Mouse (Mus musculus) hindbrain, postnatal 0 days (tissue): ENCODE measurements around the gene Fcamr. TPM values are rescaled to one million over a fixed set of nuclear protein-coding genes. Genes with fewer than 3 reads are reported as not detected.

Experiments used
- ATAC-seq: fragments of 200-750 bp; cut with Nextera tagmentation; 2 replicates; pipeline ENCODE4 v1.8.0; 2017; ENCODE audit warnings: mild to moderate bottlenecking, moderate TSS enrichment, moderate library complexity
- DNase-seq: peaks from one replicate; pipeline ENCODE4 v3.0.0-alpha.2; 2015; ENCODE audit warnings: low spot score
- H3K27ac ChIP-seq: fragments of 300-500 bp; sonication (generic); 2 replicates; pipeline ENCODE4 v1.5.1; 2014; ENCODE audit warnings: mild to moderate bottlenecking
- H3K27me3 ChIP-seq: fragments of 300-500 bp; sonication (generic); 2 replicates; pipeline ENCODE4 v1.6.1; 2014; ENCODE audit warnings: low read length, mixed read lengths; ENCODE audit not compliant: insufficient read depth
- H3K36me3 ChIP-seq: fragments of 300-500 bp; sonication (generic); 2 replicates; pipeline ENCODE4 v1.6.1; 2014; ENCODE audit warnings: low read length, mixed read lengths; ENCODE audit not compliant: insufficient read depth
- H3K4me1 ChIP-seq: fragments of 300-500 bp; sonication (generic); 2 replicates; pipeline ENCODE4 v1.6.1; 2014; ENCODE audit warnings: antibody characterized with exemption, low read length, mixed read lengths; ENCODE audit not compliant: insufficient read depth
- H3K4me2 ChIP-seq: fragments of 300-500 bp; sonication (generic); 2 replicates; pipeline ENCODE4 v1.6.1; 2014; ENCODE audit warnings: low read depth, mild to moderate bottlenecking, low read length, moderate library complexity, mixed read lengths
- H3K4me3 ChIP-seq: fragments of 300-500 bp; sonication (generic); 2 replicates; pipeline ENCODE4 v1.5.1; 2014; ENCODE audit warnings: low read length
- H3K9ac ChIP-seq: fragments of 300-500 bp; sonication (generic); replicated peaks from 2 replicates; pipeline ENCODE4 v1.6.1; 2014; ENCODE audit warnings: mild to moderate bottlenecking, low read length, moderate library complexity, mixed read lengths
- H3K9me3 ChIP-seq: fragments of 300-500 bp; sonication (generic); 2 replicates; pipeline ENCODE4 v1.6.1; 2016; ENCODE audit warnings: low read length, mixed read lengths
- CTCF ChIP-seq: IDR thresholded peaks from 2 replicates; pipeline ENCODE4 v1.5.1; 2016; ENCODE audit warnings: antibody characterized with exemption, control low read depth, low read depth
- WGBS: fragments of 180-500 bp; shearing (Covaris S2); extraction: QIAGEN DNeasy Blood & Tissue Kit; methylation state at CpG from one replicate; pipeline ENCODE4 v1.1.7; 2014; 5-methylcytosine and 5-hydroxymethylcytosine counted together
- polyA plus RNA-seq: library from polyadenylated mRNA; unstranded; fragments of >200 nt; fragmentation: Nextera tagmentation; extraction: Ambion mirVana; gene quantifications from 2 replicates; pipeline ENCODE4 v1.2.1, GENCODE M21; 2015
- total RNA-seq: library from RNA; depleted of rRNA; stranded (reverse); fragments of >200 nt; gene quantifications from 2 replicates; pipeline ENCODE4 v1.2.3, GENCODE M21; 2014; rRNA removed

Fcamr gene
- total RNA-seq (not detected in 2 replicates), polyA plus RNA-seq (not detected in 2 replicates)

- DNase-seq = no peak
- Histone ChIP-seq H3K27me3 (no peaks in the 10 kb centered on the region), H3K4me3 (no peak within 1 kb of the TSS), H3K36me3 (no peaks in the 10 kb centered on the region), H3K4me1 (no peaks in the 10 kb centered on the region), H3K4me2 (no peak within 1 kb of the TSS), H3K9me3 (no peaks in the 10 kb centered on the region), H3K9ac (no peak within 1 kb of the TSS), H3K27ac (no peak within 1 kb of the TSS)
- TF ChIP-seq CTCF = no peak
- 88% methylated on average over 8 of the region's 8 CpGs for WGBS
- no peak for ATAC-seq
These were observed at the start of gene Fcamr for GRCm38 (mm10) chr1:130800602-130801001. Gene Fcamr, plus strand, starts transcription at chr1:130800902.

- 85% methylated on average over 9 of the region's 9 CpGs for WGBS
- Histone ChIP-seq H3K4me1 (no peaks in the 10 kb centered on the region), H3K9ac (no peak overlapping the region), H3K4me2 (no peak overlapping the region), H3K9me3 (no peaks in the 10 kb centered on the region), H3K27me3 (no peaks in the 10 kb centered on the region), H3K27ac (no peak overlapping the region), H3K36me3 (no peaks in the 10 kb centered on the region), H3K4me3 (no peak overlapping the region)
- DNase-seq (no peak), ATAC-seq (no peak)
- no peak for TF ChIP-seq CTCF
These were observed 41.0 kb upstream of the Fcamr start for GRCm38 (mm10) chr1:130759689-130760088.

- H3K4me3 ChIP-seq = no peak overlapping the region
- no peak overlapping the region for H3K27ac ChIP-seq
- H3K27me3 ChIP-seq = no peaks in the 10 kb centered on the region
- no peak for ATAC-seq
- WGBS = 80% methylated on average over 1 of the region's 1 CpGs
- H3K36me3 ChIP-seq = no peaks in the 10 kb centered on the region
- no peak for TF ChIP-seq CTCF
- no peak overlapping the region for H3K9ac ChIP-seq
- no peak overlapping the region for H3K4me2 ChIP-seq
- no peak for DNase-seq
- no peaks in the 10 kb centered on the region for H3K9me3 ChIP-seq
- no peaks in the 10 kb centered on the region for H3K4me1 ChIP-seq
These were observed 39.1 kb upstream of the Fcamr start for GRCm38 (mm10) chr1:130761597-130761996.

- WGBS = 79% methylated on average over 3 of the region's 3 CpGs
- no peak overlapping the region for H3K27ac ChIP-seq
- no peaks in the 10 kb centered on the region for H3K4me1 ChIP-seq
- no peaks in the 10 kb centered on the region for H3K36me3 ChIP-seq
- H3K9me3 ChIP-seq = no peaks in the 10 kb centered on the region
- DNase-seq = no peak
- ATAC-seq = no peak
- no peak for TF ChIP-seq CTCF
- no peaks in the 10 kb centered on the region for H3K27me3 ChIP-seq
- H3K9ac ChIP-seq = no peak overlapping the region
- H3K4me2 ChIP-seq = no peak overlapping the region
- no peak overlapping the region for H3K4me3 ChIP-seq
These were observed 38.5 kb upstream of the Fcamr start for GRCm38 (mm10) chr1:130762045-130762760.

GRCm38 (mm10) chr1:130764027-130764461 is 36.7 kb upstream of the Fcamr start:
- no peak for TF ChIP-seq CTCF
- no peak for ATAC-seq
- Histone ChIP-seq H3K9me3 (no peaks in the 10 kb centered on the region), H3K27me3 (no peaks in the 10 kb centered on the region), H3K4me3 (no peak overlapping the region), H3K9ac (no peak overlapping the region), H3K4me1 (no peaks in the 10 kb centered on the region), H3K4me2 (no peak overlapping the region), H3K36me3 (no peaks in the 10 kb centered on the region), H3K27ac (no peak overlapping the region)
- DNase-seq = no peak
- 90% methylated on average over 12 of the region's 12 CpGs for WGBS

GRCm38 (mm10) chr1:130767066-130767465 is 33.6 kb upstream of the Fcamr start:
- H3K4me2 ChIP-seq = no peak overlapping the region
- H3K4me3 ChIP-seq = no peak overlapping the region
- H3K27ac ChIP-seq = no peak overlapping the region
- DNase-seq (no peak), ATAC-seq (no peak)
- WGBS = 72% methylated on average over 5 of the region's 5 CpGs
- H3K9me3 ChIP-seq = no peaks in the 10 kb centered on the region
- no peaks in the 10 kb centered on the region for H3K4me1 ChIP-seq
- no peaks in the 10 kb centered on the region for H3K27me3 ChIP-seq
- no peaks in the 10 kb centered on the region for H3K36me3 ChIP-seq
- H3K9ac ChIP-seq = no peak overlapping the region
- no peak for TF ChIP-seq CTCF

GRCm38 (mm10) chr1:130769925-130770324 is 30.8 kb upstream of the Fcamr start:
- Histone ChIP-seq H3K4me2 (no peak overlapping the region), H3K36me3 (no peaks in the 10 kb centered on the region), H3K27me3 (no peaks in the 10 kb centered on the region), H3K9me3 (no peaks in the 10 kb centered on the region), H3K4me3 (no peak overlapping the region), H3K27ac (no peak overlapping the region), H3K9ac (no peak overlapping the region), H3K4me1 (no peaks in the 10 kb centered on the region)
- no peak for ATAC-seq
- no peak for DNase-seq
- no peak for TF ChIP-seq CTCF
- WGBS = 67% methylated on average over 2 of the region's 2 CpGs
